Mouse (Mus musculus) heart, embryonic 11.5 days (tissue): ENCODE results near the gene Lurap1. TPM values are rescaled to one million over a fixed set of nuclear protein-coding genes. Genes with fewer than 3 reads are reported as not detected.
A peak's percentile ranks its signal among the peaks of the same experiment; 100 is the strongest.

Experiments used
- ATAC-seq: fragments of 200-750 bp; cut with Nextera tagmentation; replicated peaks from 2 replicates; pipeline ENCODE4 v1.8.0; 2017; ENCODE audit warnings: moderate library complexity; ENCODE audit not compliant: insufficient number of reproducible peaks, low FRiP score, low TSS enrichment
- H3K27ac ChIP-seq: fragments of 300-500 bp; sonication (generic); 2 replicates; pipeline ENCODE4 v1.5.1; 2014; ENCODE audit warnings: mild to moderate bottlenecking, low read depth, low read length
- H3K27me3 ChIP-seq: fragments of 300-500 bp; sonication (generic); 2 replicates; pipeline ENCODE4 v1.6.1; 2014; ENCODE audit warnings: mild to moderate bottlenecking, low read length, mixed read lengths; ENCODE audit not compliant: control insufficient read depth, insufficient read depth
- H3K36me3 ChIP-seq: fragments of 300-500 bp; sonication (generic); 2 replicates; pipeline ENCODE4 v1.6.1; 2014; ENCODE audit warnings: mild to moderate bottlenecking, low read length, moderate library complexity, mixed read lengths; ENCODE audit not compliant: control insufficient read depth, insufficient read depth
- H3K4me1 ChIP-seq: fragments of 300-500 bp; sonication (generic); 2 replicates; pipeline ENCODE4 v1.6.1; 2014; ENCODE audit warnings: low read length; ENCODE audit not compliant: control insufficient read depth, insufficient read depth
- H3K4me2 ChIP-seq: fragments of 300-500 bp; sonication (generic); 2 replicates; pipeline ENCODE4 v1.6.1; 2014; ENCODE audit warnings: mild to moderate bottlenecking, moderate library complexity
- H3K4me3 ChIP-seq: fragments of 300-500 bp; sonication (generic); 2 replicates; pipeline ENCODE4 v1.5.1; 2014; ENCODE audit warnings: low read depth, low read length
- H3K9ac ChIP-seq: fragments of 300-500 bp; sonication (generic); 2 replicates; pipeline ENCODE4 v1.6.1; 2014; ENCODE audit warnings: mild to moderate bottlenecking, low read depth, low read length, moderate library complexity
- H3K9me3 ChIP-seq: fragments of 300-500 bp; sonication (generic); replicated peaks from 2 replicates; pipeline ENCODE4 v1.6.1; 2016; ENCODE audit warnings: low read length; ENCODE audit not compliant: control insufficient read depth
- WGBS: fragments of 180-500 bp; shearing (Covaris S2); extraction: QIAGEN DNeasy Blood & Tissue Kit; methylation state at CpG from one replicate; pipeline ENCODE4 v1.1.7; 2014; ENCODE audit not compliant: insufficient replicate concordance; 5-methylcytosine and 5-hydroxymethylcytosine counted together
- polyA plus RNA-seq: library from polyadenylated mRNA; unstranded; fragments of >200 nt; fragmentation: Nextera tagmentation; extraction: Ambion mirVana; gene quantifications from 2 replicates; pipeline ENCODE4 v1.2.1, GENCODE M21; 2014

Lurap1 gene
- polyA plus RNA-seq, 1 experiment from 2014 or later = 2.3 TPM

DNA sequence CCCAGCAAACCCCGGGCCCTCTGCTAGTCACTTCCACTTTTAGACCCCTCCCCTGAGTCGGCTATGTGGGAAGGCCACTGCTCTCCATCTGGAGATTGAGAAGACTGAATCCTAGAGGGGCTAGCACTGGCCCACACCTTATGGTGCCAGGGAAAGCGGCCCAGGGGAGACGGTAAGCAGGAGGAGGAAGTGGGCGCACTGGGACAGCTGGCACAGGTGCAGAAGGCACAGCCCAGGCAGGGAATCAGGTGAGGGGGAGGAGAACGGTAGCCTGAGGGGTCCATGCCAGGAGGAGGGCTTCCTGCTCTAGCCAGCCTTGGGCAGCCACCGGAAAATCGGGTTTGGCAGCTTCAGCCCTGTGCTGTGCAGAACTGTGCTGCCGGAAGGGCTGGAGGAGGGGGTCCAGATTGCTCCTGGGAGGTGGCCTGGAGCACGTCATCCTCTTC lies 25.4 kb upstream of the Lurap1 start:
- H3K9ac ChIP-seq = peak overlapping the region; percentile 62; the same call in 1 of the 2 replicates
- peak overlapping the region; percentile 86 for H3K27ac ChIP-seq
- no peaks in the 10 kb centered on the region for H3K9me3 ChIP-seq
- H3K4me3 ChIP-seq = peak overlapping the region; percentile 15
- ATAC-seq = 0 out of 2 replicates have a peak, but pooled peaks have one; percentile 32
- 24% methylated on average over 10 of the region's 10 CpGs for WGBS
- H3K36me3 ChIP-seq = no peaks in the 10 kb centered on the region
- peak overlapping the region; percentile 59 for H3K4me2 ChIP-seq
- peaks cover 34% of the 10 kb centered on the region for H3K4me1 ChIP-seq
- no peaks in the 10 kb centered on the region for H3K27me3 ChIP-seq

DNA sequence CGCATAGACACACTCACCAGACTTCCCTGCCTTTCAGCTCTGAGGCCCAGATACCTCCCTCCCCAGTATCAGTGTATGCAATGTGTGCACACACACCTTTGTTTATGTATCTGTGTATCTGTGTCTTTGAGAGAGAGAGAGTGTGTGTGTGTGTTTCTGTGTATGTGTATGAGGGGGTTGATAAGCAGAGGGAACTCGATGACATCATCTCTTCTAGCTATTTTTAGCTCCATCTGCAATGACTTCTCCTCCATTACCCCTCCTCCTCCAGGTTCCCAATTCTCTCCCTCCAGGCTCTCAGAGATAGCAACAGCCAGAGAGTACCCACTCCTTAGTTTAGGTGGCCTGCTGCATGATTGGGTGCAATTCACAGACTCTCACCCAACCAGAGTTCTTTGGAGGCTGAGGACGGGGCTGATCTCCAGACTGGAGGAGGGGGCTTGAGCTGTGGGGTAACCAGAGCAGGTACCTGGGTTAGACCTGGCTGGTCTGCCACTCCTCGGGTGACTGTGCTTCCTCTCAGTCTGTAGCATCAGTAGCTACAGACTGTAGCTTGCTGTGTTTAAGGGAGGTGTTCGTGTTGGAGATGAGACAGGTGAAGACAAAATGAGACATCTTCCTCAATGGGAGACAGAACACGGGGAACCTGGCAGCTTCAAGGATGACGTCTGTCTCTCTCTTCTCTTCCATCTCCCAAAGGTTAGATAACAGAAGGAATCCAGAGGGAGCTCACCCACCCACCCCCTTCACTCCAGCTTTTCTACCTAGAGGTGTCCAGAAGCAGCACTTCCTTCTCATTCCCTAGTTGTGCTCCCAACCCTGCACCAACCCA lies 24.8 kb upstream of the Lurap1 start:
- peak overlapping the region; percentile 59 for H3K4me2 ChIP-seq
- H3K9ac ChIP-seq = peak overlapping the region; percentile 62
- H3K4me3 ChIP-seq = peak overlapping the region; percentile 15; the same call in 1 of the 2 replicates
- WGBS = 34% methylated on average over 7 of the region's 7 CpGs
- no peaks in the 10 kb centered on the region for H3K27me3 ChIP-seq
- no peaks in the 10 kb centered on the region for H3K9me3 ChIP-seq
- peak overlapping the region; percentile 86 for H3K27ac ChIP-seq
- H3K36me3 ChIP-seq = no peaks in the 10 kb centered on the region
- H3K4me1 ChIP-seq = peaks cover 34% of the 10 kb centered on the region
- peak; percentile 16; the same call in 1 of the 2 replicates for ATAC-seq

DNA sequence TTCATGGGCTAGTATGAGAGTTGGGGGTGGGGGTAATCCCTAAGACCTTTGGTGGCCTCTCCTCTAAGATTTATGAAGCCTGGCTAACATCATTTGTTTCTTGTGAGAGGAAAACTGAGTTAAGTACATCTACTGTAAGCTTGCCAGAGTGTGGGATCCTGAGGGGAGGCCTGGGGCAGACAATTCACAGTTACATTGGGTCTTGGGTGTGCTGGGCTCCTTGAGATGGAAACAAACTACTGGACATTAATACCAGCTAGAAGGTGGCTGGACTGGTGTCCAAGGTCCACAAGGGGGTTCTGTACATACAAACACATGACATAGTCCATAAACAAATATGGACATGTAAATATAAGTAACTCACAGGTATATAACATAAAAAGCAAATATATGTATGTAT lies 24.0 kb upstream of the Lurap1 start:
- H3K27ac ChIP-seq = peak overlapping the region; percentile 86
- no peak overlapping the region for H3K9ac ChIP-seq
- no peak overlapping the region; the same call in 1 of the 2 replicates for H3K4me2 ChIP-seq
- H3K4me3 ChIP-seq = no peak overlapping the region
- H3K4me1 ChIP-seq = peaks cover 34% of the 10 kb centered on the region
- H3K9me3 ChIP-seq = no peaks in the 10 kb centered on the region
- H3K27me3 ChIP-seq = no peaks in the 10 kb centered on the region
- H3K36me3 ChIP-seq = no peaks in the 10 kb centered on the region
- no peak for ATAC-seq

DNA sequence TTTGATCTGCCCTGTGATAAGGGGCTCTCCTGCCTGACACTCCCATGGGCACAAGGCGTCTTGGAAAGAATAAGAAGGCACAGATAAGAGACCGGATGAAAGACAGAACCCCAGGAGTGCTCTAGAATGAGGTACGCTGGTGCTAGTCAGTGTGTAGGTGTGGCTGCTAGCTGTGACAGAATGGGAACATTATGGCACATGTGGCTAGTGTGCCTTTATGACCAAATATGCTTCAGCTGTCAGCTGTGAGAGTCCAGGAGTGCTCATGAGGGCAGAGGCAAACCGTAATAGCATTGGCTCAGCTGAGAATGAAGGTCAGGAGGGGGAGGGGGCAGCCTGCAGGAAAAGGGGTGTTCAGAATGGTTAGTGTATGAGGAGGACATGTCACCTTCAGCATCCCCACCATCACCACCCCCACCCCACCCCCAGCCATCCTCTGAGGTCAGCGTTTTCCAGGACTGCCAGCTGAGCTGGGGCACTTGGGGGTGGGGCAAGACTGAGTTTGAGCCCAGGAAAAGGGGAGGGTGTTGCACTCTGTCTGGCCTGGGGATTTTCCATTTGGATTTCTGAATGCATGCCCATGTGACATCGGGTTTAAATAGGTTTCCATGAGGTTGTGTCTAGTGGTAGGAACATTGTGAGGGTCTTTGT lies 23.5 kb upstream of the Lurap1 start:
- H3K36me3 ChIP-seq = no peaks in the 10 kb centered on the region
- H3K27me3 ChIP-seq = no peaks in the 10 kb centered on the region
- H3K9me3 ChIP-seq = no peaks in the 10 kb centered on the region
- peak; percentile 65 for ATAC-seq
- peaks cover 34% of the 10 kb centered on the region for H3K4me1 ChIP-seq
- H3K27ac ChIP-seq = peak overlapping the region; percentile 86
- H3K4me3 ChIP-seq = no peak overlapping the region
- WGBS = 14% methylated on average over 6 of the region's 6 CpGs
- no peak overlapping the region for H3K9ac ChIP-seq
- H3K4me2 ChIP-seq = no peak overlapping the region; the same call in 1 of the 2 replicates

DNA sequence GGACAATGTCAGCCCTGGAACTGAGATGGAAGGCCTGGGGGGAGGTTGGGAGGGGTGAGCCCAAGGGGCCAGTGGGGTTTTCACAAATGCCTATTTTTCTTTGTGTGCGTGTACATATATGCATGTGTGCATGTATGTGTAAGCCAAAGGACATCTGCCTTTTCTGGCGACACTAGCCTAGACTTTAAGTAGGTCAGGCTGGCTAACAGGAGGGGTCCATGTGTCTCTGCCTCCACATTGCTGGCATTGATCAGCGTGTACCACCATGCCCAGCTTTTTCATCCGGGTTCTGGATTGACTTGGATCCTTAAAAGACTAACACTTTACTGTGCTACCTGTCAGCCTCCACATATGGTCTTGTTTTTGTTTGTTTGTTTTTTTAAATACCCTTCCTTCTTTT lies 22.6 kb upstream of the Lurap1 start:
- Histone ChIP-seq H3K4me1 (peaks cover 34% of the 10 kb centered on the region), H3K9me3 (no peaks in the 10 kb centered on the region), H3K27me3 (no peaks in the 10 kb centered on the region), H3K4me3 (no peak overlapping the region), H3K9ac (no peak overlapping the region), H3K27ac (no peak overlapping the region; the same call in 1 of the 2 replicates), H3K36me3 (no peaks in the 10 kb centered on the region), H3K4me2 (no peak overlapping the region)
- 81% methylated on average over 4 of the region's 4 CpGs for WGBS
- no peak for ATAC-seq

DNA sequence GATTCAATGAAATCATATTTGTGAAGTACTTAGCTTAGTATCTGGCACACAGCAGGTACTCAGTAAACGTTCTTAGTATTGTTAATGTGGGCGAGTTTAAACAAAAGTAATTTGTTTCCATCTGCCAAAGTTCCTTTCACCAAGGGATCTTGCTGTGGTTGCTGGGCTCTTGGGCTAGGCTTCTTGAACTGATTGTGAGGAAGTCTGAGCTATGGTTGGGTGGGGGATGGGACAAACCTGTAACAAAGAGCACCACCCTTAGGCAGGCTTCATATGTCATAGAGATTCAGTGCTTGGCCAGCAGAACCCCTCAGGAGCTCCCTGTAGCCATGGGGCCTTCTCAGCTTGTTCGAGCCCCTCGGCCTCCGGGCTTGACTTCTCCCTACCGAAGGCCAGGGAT lies 21.9 kb upstream of the Lurap1 start, which contains the start of the genes 1700042G07Rik and Gm49337:
Gene 1700042G07Rik (plus strand): TSS at position 301 of the 400 bp plus-strand sequence.
Gene Gm49337 (plus strand): TSS at position 313 of the 400 bp plus-strand sequence.
- Histone ChIP-seq H3K9me3 (no peaks in the 10 kb centered on the region), H3K27me3 (no peaks in the 10 kb centered on the region), H3K4me2 (no peak within 1 kb of the TSS), H3K4me1 (peaks cover 34% of the 10 kb centered on the region), H3K9ac (no peak within 1 kb of the TSS), H3K27ac (peak within 1 kb of the TSS; percentile 86), H3K36me3 (no peaks in the 10 kb centered on the region), H3K4me3 (no peak within 1 kb of the TSS)
- no peak for ATAC-seq
- 85% methylated on average over 6 of the region's 6 CpGs for WGBS

DNA sequence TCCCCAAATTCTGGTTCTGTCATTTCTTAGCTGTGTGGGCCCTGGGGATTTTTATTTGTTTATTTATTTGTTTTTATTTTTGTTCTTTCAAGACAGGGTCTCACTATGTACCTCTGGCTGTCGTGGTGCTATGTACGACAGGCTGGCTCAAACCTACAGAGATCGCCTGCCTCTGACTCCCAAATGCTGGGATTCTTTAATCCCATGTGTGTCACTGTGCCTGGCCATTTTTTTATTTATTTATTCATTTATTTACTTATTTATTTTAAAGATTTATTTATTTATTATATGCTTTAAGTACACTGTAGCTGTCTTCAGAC lies 18.2 kb upstream of the Lurap1 start:
- ATAC-seq = no peak

DNA sequence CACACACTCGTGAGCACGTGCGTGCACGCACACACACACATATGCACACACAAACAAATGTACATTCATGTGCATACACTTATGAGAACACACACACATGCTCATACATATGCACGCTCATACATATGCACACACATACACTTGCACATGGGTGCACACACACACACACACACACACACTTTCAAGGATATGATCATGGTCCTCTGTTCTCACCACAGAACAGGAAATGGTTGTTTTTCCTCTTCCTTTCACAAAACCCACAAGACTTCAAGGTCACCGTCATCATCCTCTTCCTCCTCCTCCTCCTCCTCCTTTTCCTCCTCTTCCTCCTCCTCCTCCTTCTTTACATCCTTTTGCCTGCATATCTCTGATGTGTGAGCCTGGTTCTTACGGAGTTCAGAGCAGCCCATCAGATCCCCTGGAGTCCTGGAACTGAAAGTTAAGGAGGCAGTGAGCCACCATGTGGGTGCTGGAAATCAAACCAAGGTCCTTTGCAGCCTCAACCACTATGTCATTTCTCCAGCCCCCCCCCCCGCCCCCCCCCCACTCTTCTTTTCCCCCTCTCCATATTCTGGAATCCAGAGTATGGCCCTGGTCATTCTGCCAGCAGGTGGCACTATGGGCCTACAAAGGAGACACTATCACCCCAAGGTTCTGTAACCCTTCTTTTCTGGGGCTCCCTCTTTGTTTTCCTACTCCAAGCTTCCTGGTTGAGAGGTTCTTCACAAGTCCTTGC lies 17.6 kb upstream of the Lurap1 start:
- no peak for ATAC-seq
- H3K4me2 ChIP-seq = no peak overlapping the region
- no peaks in the 10 kb centered on the region for H3K9me3 ChIP-seq
- no peak overlapping the region for H3K27ac ChIP-seq
- WGBS = 70% methylated on average over 8 of the region's 8 CpGs
- H3K9ac ChIP-seq = no peak overlapping the region
- no peaks in the 10 kb centered on the region for H3K27me3 ChIP-seq
- H3K4me1 ChIP-seq = no peaks in the 10 kb centered on the region; the same call in 1 of the 2 replicates
- H3K4me3 ChIP-seq = no peak overlapping the region
- H3K36me3 ChIP-seq = no peaks in the 10 kb centered on the region

More for the DNA sequence above, 18.2 kb upstream of the Lurap1 start:
- Histone ChIP-seq H3K36me3 (no peaks in the 10 kb centered on the region), H3K4me1 (peaks cover 4% of the 10 kb centered on the region), H3K4me3 (no peak overlapping the region), H3K9ac (no peak overlapping the region), H3K9me3 (no peaks in the 10 kb centered on the region), H3K27ac (no peak overlapping the region), H3K27me3 (no peaks in the 10 kb centered on the region), H3K4me2 (no peak overlapping the region)
- WGBS = 70% methylated on average over 3 of the region's 3 CpGs
